Mouse (Mus musculus): Measurements from ENCODE around the gene Zbtb32.

- TF ChIP-seq ZNF384 (IDR thresholded peaks at IDR 0.05; ENCODE audit: low read depth, low read length) (no peak), MAFK (IDR thresholded peaks at IDR 0.05; ENCODE audit: insufficient read depth, low read depth, low read length) (no peak)
Observed at GRCm38 (mm10) chr7:30579950-30580349, 18.8 kb downstream of the Zbtb32 start.

Data from ES-E14 (cell line).